Mouse (Mus musculus) olfactory bulb, adult 2 months (tissue): ENCODE measurements around the gene Arpc2.

ENCODE experiments used
- CTCF ChIP-seq: fragments of 200-500 bp; IDR thresholded peaks from 2 replicates; pipeline ENCODE4 v1.5.1; 2012; ENCODE audit warnings: low read depth, mild to moderate bottlenecking, low read length, moderate library complexity; ENCODE audit not compliant: insufficient read depth
- POLR2A ChIP-seq: fragments of 200-500 bp; IDR thresholded peaks from 2 replicates; pipeline ENCODE4 v1.6.1; 2012; ENCODE audit warnings: mild to moderate bottlenecking, low read depth, low read length, moderate library complexity; ENCODE audit not compliant: insufficient read depth

GRCm38 (mm10) chr1:74298157-74298750 is 62.4 kb downstream of the Arpc2 start:
- no peak for TF ChIP-seq CTCF
- no peak for TF ChIP-seq POLR2A
